Mouse (Mus musculus) 3T3-L1 (cell line): ENCODE data around the gene Cuedc1.

Experiments used
- DNase-seq: peaks from one replicate; pipeline ENCODE4 v3.0.0-alpha.2; 2015; ENCODE audit warnings: low read depth, low spot score

The Cuedc1 gene

DNA sequence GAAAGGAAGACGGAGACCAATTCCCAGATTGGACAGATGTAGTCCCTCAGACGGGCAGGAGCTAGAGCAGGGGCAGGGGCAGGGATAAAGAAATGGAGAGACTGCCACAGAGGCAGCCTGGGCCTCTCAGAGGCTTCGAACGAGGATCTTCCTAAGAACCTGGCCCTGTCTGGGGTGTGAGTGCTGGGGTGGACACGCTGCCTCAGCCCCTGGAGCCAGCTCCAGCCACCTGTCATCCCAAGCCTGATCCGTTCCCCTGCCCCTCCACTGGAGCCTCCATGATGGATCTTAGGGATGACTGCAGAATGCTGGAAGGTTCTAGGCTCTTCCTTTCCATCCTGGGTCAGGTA is 20.2 kb downstream of the Cuedc1 start:
- no peak for DNase-seq

DNA sequence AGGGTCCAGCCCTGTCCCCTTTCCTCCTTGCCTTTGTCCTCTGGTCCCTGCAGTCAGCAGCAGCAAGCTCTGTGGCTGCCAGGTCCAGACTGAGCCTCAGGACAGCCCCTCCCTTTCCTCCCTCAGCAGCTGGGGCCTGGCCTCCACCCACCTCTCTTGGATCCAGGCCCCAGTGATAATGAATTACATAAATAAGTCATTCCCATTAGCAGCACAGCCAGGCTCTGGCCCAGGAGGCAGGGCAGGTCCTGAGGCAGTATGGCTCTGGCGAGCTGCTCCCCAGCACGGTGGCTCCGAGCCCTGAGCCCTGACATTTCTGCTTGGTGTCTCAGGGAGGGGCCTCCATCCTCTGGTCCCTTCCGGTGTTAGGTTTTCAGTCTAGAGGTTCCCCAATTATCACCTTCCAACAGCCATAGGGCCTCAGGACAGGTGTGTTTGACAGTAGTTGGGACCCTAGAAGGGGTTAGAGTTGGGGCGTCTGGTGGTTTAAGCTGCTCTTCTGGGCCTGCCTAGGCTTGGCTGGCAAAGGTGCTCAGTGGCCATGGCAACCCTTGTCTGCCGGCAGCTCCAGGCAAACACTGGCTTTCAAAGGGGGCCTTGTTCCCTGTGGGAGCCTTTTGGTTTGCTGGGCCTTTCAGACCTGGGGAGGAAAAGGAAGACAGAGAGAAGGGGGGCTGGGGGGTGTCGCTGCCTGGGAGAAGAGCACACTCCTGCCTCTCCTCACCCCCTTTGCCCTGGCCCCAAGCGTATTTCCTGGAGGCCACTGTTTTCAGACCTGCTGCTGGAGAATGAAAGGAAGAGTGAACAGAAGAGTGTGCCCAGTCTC is 21.2 kb downstream of the Cuedc1 start:
- DNase-seq = peak; percentile 48

DNA sequence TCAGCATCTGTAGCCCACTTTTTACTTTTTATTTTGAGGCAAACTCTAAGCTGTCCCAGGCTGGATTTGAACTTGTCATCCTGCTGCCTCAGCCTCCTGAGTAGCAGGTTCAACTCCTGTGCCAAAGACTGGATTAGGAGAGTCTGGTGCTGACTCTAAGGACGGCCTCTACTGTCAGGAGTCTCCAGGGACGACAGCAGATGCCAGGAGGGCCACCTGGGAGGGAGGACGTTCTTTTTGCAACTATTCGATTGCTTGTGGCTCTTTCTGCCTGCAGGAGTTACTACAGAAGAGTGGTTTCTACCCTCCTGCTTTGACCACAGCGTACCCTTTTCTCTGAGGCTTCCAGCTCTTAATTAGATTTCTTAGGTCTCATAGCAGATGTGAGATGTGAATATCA is 24.7 kb downstream of the Cuedc1 start:
- DNase-seq = no peak

DNA sequence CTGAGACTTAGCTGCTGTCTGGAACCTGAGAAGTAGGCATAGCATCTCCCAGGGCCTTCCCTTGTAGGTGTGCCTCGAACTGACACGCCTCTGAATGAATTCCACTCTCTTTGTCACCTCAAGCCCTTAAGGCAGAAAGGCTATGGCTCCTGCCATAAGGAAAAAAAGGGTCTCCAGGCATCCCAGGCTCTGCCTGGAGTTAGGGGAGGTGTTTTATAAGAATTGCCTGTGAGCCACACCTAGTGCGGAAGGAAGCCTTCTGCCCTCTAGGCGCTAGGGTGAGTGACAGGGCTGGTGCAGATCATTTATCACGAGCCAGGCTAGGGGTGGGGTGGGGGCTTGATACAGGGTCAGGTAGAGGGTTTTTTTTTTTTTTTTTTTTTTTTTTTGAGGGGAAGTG is 25.2 kb downstream of the Cuedc1 start:
- DNase-seq = no peak

DNA sequence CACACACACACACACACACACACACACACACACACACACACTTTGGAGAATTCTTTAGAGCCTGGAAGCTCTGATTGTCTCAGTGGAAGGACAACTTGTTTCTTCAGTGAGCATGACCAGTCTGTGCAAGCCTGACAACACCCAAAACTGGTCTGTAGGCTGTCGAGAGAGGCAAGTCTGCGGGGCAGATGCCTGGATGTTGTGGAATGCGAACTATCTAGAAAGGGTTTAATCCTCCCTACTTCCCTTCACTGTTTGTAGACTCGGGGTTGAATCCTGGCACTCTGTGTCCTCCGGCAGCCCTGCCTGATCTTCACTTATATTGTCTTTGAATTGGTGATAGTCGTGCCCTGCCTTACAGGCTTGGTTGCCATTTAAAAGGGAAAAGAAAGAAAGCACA is 25.9 kb downstream of the Cuedc1 start:
- DNase-seq = no peak

DNA sequence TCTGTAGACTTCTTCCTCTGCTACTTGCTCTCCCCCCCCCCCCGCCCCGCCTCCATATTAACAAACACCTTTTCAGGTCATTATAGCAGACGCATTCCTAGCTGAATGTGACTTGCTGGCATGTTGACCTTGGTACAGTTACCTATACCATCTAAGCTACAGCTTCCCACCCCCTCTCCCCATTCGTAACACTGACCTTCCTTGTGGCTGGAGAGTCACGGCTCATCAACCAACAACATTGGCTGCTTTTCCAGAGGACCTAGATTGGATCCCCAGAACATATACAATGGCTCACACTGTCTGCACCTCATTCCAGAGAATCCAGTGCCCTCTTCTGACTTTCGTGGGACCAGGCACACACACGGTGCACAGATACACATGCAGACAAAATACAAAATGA is 27.6 kb downstream of the Cuedc1 start:
- DNase-seq = no peak

DNA sequence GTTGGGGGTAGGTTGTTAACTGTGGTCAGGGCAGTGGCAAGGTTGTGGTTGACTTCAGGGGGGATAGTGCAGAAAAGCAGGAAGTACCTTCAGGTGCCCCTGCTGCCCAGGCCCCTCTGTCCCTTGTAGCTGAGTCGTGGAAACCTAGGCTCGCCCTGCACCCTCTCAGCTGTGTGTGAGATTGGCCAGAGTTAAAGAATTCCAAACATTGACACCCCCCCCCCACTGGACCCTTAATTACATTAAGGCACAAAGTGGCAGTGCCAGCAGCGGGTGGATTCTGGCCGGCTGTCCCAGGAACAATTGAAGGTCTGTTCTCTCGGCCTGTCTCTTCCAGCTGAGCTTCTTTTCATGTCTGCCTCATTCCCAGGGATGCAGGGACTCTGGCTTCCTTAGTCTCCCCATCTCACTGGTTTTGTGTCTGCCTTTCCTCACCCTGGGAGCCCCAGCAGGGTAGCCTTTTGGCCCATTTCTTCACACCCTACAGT is 28.5 kb downstream of the Cuedc1 start:
- DNase-seq = no peak

DNA sequence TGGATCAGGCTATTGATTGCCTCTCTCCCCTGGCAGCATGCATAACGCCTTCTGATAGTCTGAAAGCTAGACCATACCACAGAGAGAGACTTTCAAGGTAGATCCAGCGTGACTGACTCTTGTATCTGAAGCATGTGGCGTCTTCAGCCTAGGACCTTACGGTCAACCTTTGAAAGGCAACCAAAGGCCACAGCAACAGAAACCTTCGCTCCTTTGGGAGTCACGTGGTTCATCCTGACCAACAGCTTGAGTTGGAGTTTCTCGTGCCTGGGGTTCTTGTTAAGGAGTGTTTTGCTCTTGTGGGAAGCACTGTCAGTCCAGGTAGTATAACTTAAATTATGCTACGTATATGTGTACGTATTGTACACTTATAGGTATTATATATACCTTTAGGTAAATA is 30.6 kb downstream of the Cuedc1 start:
- DNase-seq = no peak

DNA sequence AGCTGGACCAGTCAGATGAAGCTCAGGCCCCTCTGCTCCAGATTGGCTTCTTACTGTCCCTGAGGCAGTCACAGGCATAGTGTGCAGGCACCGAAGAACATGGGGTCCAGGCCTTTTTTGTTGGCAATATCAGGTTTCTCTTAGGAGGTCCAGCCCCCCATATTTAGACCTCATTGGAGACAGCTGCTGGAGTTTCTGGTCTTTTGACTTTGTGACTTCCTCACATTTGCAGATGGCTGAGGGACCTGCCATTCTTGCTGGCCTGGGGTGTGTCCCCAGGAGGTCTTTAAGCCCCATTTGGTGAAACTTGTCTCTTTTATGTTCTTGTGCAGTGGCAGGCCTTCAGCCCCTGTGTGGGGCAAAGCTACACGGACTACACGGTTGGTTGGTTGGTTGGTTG is 31.4 kb downstream of the Cuedc1 start:
- DNase-seq = no peak

DNA sequence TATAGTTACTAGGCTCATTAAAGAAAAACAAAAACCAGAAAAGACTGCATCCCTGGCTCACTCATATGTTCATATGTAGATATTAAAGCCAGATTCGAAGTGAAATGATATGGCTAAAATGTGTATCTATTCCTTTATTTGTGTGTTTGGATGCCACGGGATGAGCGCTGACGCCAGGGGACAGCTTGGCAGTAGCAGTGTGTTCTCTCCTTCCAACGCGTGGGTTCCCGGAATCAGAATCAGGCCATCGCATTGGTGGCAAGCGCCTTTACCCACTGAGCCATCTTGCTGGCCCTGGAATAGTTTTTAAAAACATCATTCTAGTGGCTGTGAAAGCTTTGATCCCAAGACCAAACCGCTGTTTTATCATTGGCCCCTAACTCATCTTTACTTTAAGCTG is 32.1 kb downstream of the Cuedc1 start:
- no peak for DNase-seq

DNA sequence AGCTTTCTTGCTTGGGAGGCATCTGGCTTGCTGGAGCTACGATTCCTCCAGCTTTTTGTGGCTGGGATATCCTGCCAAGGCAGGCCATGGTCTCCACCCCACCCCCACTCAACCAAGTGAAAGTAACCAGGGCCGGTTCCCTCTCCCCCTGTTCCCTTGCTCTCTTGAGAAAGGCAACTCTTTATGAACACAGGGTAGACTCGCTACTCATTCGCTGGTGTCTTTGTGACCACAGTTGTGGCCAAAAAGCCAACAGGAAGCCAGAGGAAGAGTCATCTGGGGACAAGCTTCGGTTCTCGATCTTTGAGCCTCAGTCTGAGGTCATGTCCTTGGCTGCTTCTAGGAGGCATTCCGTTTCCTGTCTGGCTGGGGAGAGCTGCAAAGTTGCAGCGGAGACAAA is 34.0 kb downstream of the Cuedc1 start:
- no peak for DNase-seq

DNA sequence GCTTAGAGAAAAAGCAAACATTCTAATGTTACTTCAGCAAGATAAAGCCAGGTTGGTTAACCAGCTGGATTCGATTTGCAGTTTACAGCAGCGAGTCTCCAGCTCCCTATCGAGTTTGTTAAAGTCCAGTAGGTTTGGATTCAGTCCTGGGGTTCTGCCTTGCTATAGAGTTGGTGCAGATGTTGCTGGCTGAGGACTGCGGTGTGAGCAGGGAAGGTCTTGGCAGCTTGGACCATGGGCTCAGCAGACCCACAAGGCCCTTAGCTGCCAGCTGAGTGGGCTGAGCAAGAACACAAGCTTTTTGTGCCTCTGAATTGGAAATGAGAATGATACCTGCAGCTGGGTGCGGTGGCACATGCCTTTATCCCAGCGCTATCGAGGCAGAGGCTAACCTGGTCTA is 37.4 kb downstream of the Cuedc1 start:
- no peak for DNase-seq

DNA sequence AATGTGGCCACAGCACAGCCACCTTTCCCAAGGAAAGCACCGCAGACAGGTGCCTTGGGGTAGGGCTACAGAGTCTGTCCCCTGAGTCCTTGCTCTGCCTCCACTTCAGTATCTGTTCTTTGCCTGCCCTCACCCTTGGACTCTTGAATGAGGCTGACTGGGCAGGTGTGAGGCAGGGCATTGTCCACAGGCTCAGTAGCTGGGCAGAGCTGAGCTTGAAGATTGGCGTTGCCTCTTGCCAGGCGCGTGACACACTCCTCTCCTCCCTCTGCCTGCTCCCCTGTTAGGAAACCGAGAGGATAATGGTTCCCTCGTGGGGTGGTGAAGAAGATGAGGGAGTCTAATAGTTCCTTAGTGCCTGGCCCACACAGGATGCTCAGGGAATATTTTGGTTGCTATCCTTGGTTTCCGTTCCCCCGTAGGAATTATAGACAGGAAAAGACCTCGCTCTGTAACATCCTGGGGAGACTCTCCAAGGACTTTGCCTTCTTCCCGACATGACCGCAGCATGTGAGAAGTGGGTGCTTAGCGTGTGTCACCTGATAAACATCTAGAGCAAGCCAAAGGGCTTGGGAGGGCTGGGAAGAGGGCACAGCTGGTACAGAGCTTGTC is 40.1 kb downstream of the Cuedc1 start:
- DNase-seq = no peak

DNA sequence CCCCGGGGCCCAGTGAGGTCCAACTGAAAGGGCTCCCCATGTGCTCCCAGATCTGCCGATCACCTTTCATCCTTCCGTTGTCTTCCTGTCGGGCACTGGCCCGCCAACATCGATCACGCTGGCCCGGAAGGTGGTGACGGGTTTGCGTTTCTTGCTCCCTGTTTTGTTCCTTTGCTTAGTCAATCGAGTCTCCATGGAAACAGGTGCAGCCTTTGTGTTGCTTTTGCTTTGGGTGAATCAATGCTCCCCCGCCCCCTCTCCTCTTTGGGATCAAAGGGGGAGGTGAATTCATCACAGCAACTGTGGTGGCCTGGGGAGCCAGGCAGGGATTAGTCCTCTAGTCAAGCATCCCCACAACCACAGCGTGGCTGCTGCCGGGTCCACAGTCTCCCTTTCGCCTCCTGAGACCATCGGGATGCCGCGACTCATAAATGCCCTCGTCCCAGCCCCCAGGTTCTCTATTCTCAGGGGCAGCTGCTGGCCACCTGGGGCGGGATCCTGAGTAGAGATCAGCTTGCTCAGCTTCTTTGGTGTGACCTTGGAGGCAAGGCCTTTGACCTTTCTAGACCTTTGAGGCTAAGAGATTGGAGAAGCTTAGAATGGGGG is 41.5 kb downstream of the Cuedc1 start:
- no peak for DNase-seq

DNA sequence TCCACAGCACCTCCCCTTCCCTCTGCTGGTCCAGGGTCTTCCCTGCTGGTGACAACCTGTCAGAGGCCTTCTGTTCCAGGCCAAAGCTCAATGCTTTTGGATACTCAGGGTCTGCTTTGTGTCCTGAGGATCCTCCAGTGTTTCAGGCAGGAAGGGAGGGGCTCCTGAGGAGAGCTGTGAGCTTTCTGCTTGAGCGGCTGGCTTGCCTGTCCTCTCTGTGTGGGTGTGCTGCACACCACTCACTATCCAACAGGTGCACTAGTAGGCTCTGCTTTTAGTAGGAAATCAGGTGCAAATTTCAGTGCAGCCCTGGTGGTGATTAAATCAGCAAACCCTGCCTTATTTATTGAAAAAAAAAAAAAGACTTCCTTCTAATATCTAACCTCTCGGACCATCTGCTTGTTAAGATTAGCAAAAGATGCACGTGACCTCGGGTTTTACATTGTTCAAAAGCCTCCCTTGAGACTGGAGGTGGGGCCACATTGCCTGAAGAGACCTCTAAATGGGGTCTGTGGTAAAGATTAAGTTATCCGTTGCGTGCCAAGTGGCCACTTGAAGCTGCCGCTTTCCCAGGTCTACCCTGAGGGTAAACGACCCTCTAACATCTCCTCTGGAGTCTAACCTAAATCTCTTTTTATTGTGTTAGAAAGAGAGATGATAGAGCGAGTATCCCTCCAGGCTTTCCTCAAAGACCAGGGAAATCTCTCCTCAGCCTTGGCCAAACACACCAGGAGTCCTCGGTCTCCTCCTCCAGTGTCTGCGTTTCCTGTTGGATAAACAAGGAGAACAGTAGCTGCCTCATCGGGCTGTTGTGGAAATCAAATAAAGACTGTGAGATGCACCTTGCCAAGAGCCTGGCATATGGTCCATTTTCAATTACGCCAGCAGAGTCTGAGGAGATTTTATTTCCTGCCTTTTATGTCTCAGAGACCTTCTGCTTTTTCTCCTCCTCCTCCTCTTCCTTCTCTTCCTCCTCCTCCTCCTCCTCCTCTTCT is 42.5 kb downstream of the Cuedc1 start:
- no peak for DNase-seq

DNA sequence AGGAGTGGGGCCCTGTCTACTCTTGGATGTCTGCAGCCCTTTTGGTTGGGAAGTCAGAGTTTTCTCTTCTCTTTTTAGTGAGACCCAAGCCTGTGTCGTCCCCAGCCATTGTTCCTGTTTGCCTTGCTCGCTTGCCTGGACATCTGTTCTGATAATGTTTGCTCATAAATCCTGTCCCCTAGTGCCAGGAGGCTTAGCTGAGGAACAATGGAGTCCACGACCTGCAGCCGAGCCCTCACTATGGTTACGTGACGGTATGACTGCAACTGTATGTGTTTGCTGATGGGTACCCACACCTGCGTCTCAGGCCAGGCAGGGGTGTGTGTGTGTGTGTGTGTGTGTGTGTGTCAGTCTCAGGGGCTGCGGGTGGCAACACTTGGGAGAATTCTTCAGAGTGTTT is 44.5 kb downstream of the Cuedc1 start:
- DNase-seq = no peak

DNA sequence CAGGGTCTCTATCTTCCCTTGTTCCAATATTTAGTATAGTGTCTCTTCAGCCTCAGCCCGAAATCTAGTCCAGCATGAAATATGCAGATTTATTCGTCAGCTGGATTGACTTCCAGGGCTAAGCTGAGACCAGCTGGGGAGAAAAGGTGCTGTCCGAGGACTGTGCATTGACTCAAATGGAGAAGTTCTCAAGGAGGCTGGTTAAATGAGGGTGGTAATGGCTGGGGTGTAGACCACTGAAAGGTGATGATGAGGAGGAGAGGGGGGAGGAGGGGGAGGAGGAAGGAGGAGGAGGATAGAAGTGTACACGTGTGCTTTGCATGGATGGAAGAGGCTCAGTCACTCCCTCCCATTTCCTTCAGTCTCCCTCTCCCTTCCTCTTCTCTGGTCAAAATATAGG is 46.2 kb downstream of the Cuedc1 start:
- no peak for DNase-seq

DNA sequence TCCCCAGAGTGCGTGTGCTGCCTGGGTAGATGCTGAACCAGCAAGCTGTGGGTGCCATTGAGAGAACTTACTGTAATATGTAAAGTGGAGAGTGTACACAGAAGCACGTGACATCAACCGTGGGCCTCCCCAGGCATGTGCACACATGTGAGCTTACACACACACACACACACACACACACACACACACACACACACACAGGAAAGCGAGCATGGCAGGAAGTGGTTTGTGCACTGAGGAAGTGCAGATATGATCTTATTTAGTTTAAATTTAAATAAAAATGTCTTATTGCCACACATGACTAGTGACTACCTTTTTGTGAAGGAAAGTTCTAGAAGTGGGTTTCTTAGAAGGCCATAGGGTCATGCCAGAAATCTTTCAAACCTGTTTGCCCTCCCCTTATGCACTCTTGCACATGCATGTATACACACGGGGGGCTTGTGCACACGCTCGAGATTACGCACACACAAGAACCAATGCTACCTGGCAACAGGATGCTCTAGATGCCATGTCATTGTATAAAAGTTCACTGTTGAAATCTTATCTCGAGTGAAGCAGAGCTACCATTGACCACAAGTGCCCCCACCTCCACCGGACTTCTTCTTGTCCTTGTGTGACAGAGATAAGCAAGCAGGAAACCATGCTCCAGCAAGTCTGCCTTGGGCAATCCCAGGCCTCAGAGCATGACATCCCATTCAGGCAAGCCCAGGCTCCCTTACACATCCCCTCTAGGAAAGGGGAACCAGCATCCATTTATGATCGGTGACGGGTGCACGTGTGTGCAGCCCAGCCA is 47.6 kb downstream of the Cuedc1 start:
- no peak for DNase-seq

DNA sequence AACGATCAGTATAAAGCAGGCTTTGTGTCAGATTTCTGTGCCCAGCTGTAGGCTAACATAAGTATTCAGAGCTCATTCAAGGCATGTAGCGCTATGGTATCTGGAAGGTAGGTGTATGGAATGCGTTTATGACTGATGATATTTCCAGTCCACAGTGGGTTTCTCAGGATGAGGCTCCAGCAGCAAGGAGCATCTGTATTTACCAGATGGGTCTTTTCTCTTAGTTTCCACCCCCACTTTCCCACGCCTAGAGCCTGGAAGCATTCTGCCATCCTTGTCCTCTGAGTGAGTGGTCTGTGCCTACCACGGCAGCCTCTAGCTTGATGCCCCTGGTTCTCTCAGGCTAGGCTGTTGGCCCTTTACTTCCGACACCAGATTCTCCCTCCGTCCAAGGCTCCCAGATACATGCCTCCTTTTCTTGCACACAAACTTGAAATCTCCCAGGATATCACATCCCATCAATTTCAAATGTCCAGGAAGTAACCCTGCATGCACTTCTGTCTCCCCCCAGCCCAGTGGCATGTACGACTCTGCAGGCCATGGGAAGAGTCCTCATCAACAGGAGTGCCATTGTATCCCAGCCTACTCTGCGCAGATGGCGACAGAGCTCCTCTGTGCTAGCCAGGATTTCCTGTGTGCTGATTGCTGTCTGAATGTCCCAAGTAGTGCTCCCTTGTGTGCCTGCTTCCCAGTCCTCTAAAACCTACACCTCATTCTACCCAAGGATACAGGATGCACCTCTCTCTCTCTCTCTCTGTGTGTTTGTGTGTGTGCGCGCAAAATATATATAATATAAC is 48.6 kb downstream of the Cuedc1 start:
- DNase-seq = no peak

DNA sequence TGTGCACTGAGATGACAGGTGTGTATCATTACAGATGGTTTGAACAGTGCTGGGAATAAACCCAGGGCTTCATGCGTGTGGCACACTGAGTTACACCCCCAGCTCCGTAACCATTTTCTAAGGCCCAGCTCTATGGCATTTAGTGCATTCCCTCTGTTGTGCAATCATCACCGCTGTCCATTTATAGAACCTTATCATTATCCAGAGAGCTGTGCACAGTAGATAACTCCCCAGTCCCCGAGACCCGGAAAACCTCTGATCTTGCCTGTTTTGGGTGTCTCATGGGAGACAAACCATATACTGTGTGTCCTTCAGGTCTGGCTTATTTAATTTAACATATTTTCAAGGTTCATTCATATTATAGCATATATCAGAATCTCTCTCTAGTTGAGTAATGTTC is 49.5 kb downstream of the Cuedc1 start:
- DNase-seq = no peak
